Mouse (Mus musculus) ES-E14 (cell line): ENCODE measurements around the gene Pla2g1b. TPM values are rescaled to one million over a fixed set of nuclear protein-coding genes. Genes with fewer than 3 reads are reported as not detected.

ENCODE experiments used
- DNase-seq: peaks from one replicate; pipeline ENCODE4 v3.0.0-alpha.2; 2013; ENCODE audit warnings: low read depth, low spot score
- H3K27ac ChIP-seq: 2 replicates; pipeline ENCODE4 v1.5.1; 2012; ENCODE audit warnings: low read depth, mild to moderate bottlenecking, low read length, moderate library complexity, mixed read lengths; ENCODE audit not compliant: poor library complexity, insufficient read depth, severe bottlenecking
- H3K36me3 ChIP-seq: 2 replicates; pipeline ENCODE4 v1.6.1; 2012; ENCODE audit warnings: mild to moderate bottlenecking, low read length, moderate library complexity, mixed read lengths; ENCODE audit not compliant: control insufficient read depth, poor library complexity, insufficient read depth, severe bottlenecking
- H3K4me1 ChIP-seq, 2 experiments: fragments of 150-350 bp in 1 of 2; sonication (generic) in 1 of 2; 2 replicates each; pipeline ENCODE4 v1.6.1; 2012; ENCODE audit warnings: low read length in 2 of 2, mild to moderate bottlenecking in 1 of 2, mixed read lengths in 1 of 2; ENCODE audit not compliant: control insufficient read depth in 2 of 2, insufficient read depth in 2 of 2, poor library complexity in 1 of 2
- H3K4me3 ChIP-seq, 2 experiments: fragments of 150-350 bp in 1 of 2; sonication (generic) in 1 of 2; 2 replicates each; pipeline ENCODE4 v1.5.1; 2012; ENCODE audit warnings: low read length in 2 of 2, low read depth in 1 of 2, mild to moderate bottlenecking in 1 of 2, mixed read lengths in 1 of 2; ENCODE audit not compliant: insufficient read depth in 1 of 2, poor library complexity in 1 of 2, severe bottlenecking in 1 of 2
- H3K9ac ChIP-seq: 2 replicates; pipeline ENCODE4 v1.6.1; 2012; ENCODE audit warnings: low read depth, mild to moderate bottlenecking, low read length, mixed read lengths; ENCODE audit not compliant: poor library complexity, insufficient read depth, severe bottlenecking
- H3K9me3 ChIP-seq: fragments of 150-350 bp; sonication (generic); 2 replicates; pipeline ENCODE4 v1.6.1; 2012; ENCODE audit warnings: low read depth, mild to moderate bottlenecking, low read length; ENCODE audit not compliant: control insufficient read depth, insufficient read depth
- CHD2 ChIP-seq: IDR thresholded peaks from 2 replicates; pipeline ENCODE4 v1.6.1; 2014; ENCODE audit warnings: mild to moderate bottlenecking, low read depth, low read length, inconsistent platforms
- HCFC1 ChIP-seq: IDR thresholded peaks from 2 replicates; pipeline ENCODE4 v1.6.1; 2012; ENCODE audit warnings: low read length, inconsistent platforms, borderline replicate concordance; ENCODE audit not compliant: insufficient read depth
- MAFK ChIP-seq: IDR thresholded peaks from 2 replicates; pipeline ENCODE4 v1.6.1; 2014; ENCODE audit warnings: mild to moderate bottlenecking, low read depth, low read length, inconsistent platforms; ENCODE audit not compliant: insufficient read depth
- ZC3H11A ChIP-seq: IDR thresholded peaks from 2 replicates; pipeline ENCODE4 v1.6.1; 2012; ENCODE audit warnings: low read depth, mild to moderate bottlenecking, inconsistent platforms, low read length, borderline replicate concordance
- ZNF384 ChIP-seq: IDR thresholded peaks from 2 replicates; pipeline ENCODE4 v1.6.1; 2012; ENCODE audit warnings: low read depth, low read length, inconsistent platforms
- in situ Hi-C, 2 experiments: fragments of 600-800 bp; cut with MboI; formaldehyde crosslinking; loops; one replicate each; pipeline ENCODE4 v1.15.1; 2025; ENCODE audit warnings: low sequenced_read_pairs in 2 of 2, inconsistent platforms in 1 of 2; ENCODE audit not compliant: unreplicated experiment in 2 of 2
- total RNA-seq: library from RNA; depleted of rRNA; stranded (reverse); fragments of 300-350 nt; gene quantifications from 2 replicates; pipeline ENCODE4 v1.2.3, GENCODE M21; 2012

Gene Pla2g1b
- total RNA-seq, 1 experiment = 31.1 TPM

GRCm38 (mm10) chr5:115450410-115451317, 15.4 kb upstream of the Pla2g1b start:
- Histone ChIP-seq H3K4me1 (peaks cover 2 to 17% of the 10 kb centered on the region in 2 experiments; a peak in 3 of 4 replicates), H3K9me3 (no peaks in the 10 kb centered on the region), H3K4me3 (peak overlapping the region in 1 of 2 experiments; percentile 1; a peak in 1 of 4 replicates), H3K27ac (no peak overlapping the region), H3K9ac (no peak overlapping the region), H3K36me3 (peaks cover 6% of the 10 kb centered on the region; the same call in 1 of the 2 replicates)
- no peak for TF ChIP-seq HCFC1
- in situ Hi-C loops = no loop called here
- DNase-seq = no peak

GRCm38 (mm10) chr5:115454422-115455090, 11.5 kb upstream of the Pla2g1b start:
- Histone ChIP-seq H3K4me1 (peaks cover 0 to 15% of the 10 kb centered on the region in 2 experiments; a peak in 3 of 4 replicates), H3K4me3 (no peak overlapping the region), H3K27ac (no peak overlapping the region), H3K9ac (no peak overlapping the region), H3K9me3 (no peaks in the 10 kb centered on the region), H3K36me3 (no peaks in the 10 kb centered on the region; the same call in 1 of the 2 replicates)
- TF ChIP-seq CHD2 = no peak
- in situ Hi-C loops = no loop called here
- DNase-seq = no peak

GRCm38 (mm10) chr5:115455838-115456237, 10.2 kb upstream of the Pla2g1b start:
- H3K27ac ChIP-seq = no peak overlapping the region
- in situ Hi-C loops = no loop called here
- no peaks in the 10 kb centered on the region for H3K36me3 ChIP-seq
- H3K4me3 ChIP-seq = no peak overlapping the region
- no peak overlapping the region for H3K9ac ChIP-seq
- no peaks in the 10 kb centered on the region for H3K9me3 ChIP-seq
- no peak for DNase-seq
- TF ChIP-seq CHD2 (no peak), HCFC1 (no peak), ZC3H11A (no peak), ZNF384 (no peak), MAFK (no peak)
- H3K4me1 ChIP-seq = peaks cover 0 to 9% of the 10 kb centered on the region in 2 experiments; a peak in 2 of 4 replicates

GRCm38 (mm10) chr5:115458918-115459317, 7.1 kb upstream of the Pla2g1b start:
- no peak for DNase-seq
- Histone ChIP-seq H3K9me3 (no peaks in the 10 kb centered on the region), H3K4me1 (peaks cover 0 to 5% of the 10 kb centered on the region in 2 experiments; a peak in 2 of 4 replicates), H3K9ac (no peak overlapping the region), H3K36me3 (no peaks in the 10 kb centered on the region), H3K4me3 (no peak overlapping the region), H3K27ac (no peak overlapping the region)
- TF ChIP-seq ZC3H11A (no peak), MAFK (no peak), ZNF384 (no peak), CHD2 (no peak), HCFC1 (no peak)
- in situ Hi-C loops = no loop called here
